Mouse (Mus musculus) right cerebral cortex, postnatal 10 days (tissue): ENCODE results near the gene 1700020A23Rik.
"Not testable (repeated sequence)": the region's sequence is repeated elsewhere in the genome, so short reads cannot be mapped to it uniquely, and the experiment has no call there.

ENCODE experiments used
- DNase-seq, 2 experiments: peaks; one replicate each; pipeline ENCODE4 v3.0.0; 2021; ENCODE audit warnings: low spot score in 2 of 2

1700020A23Rik gene

DNA sequence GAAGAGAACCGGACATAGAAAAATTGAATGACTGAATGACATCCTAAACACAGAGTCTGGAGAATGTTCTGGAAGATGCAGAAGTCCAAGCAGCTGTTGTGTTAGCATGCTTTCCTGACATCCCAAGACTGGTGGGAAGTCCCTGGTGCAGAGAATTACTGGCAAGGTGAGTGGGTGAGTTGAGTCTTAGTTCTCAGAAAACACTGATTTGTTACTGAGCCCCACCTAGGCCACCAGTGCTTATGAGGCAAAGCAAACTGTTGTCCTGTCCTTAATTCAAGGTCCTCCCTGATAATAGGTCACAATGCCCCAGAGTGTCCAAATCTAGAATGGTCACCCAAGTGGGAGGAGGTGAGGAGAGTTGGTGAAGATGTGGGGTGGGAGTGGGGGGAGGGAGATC lies at the start of gene 1700020A23Rik, which contains the start of gene Gm28372:
1700020A23Rik (plus strand) TSS at position 321 of the 400 bp plus-strand sequence.
Gm28372 (plus strand) TSS at position 301 of the 400 bp plus-strand sequence.
- DNase-seq, result no peak

DNA sequence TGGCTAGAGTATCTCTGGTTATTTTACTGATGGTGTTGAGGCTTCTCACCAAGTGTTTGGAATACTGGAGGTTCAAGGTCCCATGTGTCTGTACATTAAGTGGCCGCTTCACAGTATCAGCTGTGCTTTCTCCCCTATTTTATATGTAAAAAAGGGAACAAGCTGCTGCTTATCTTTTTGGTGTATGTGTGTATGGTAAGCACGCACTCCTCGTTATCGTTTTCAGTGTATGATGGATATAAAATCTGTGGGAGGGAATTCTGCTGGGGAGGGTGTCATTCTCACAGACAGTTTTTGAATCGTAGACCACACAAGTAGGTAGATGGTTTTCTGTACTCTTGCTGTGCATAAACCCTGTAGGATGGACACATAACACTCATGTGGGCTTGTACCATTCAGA lies 47.5 kb upstream of the 1700020A23Rik start:
- DNase-seq, result no peak

DNA sequence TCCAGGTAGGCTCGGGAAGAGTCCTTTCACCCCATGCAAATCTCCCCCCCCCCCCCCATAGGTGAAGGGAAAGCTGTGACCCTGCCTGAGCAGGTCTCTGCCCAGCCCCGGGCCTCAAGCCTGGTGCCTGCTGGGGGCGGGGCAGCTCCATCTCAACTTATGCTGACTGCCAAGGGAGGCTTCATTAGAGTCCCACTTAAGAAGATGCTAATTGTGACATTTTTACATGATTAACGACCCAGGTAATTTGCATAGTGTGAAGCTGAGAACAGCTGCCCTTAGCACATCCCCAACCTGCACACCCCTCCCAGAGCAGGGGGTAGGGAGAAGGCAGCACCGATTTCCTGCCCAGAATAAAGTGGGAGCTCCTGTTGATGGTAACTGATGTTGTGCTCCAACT lies 46.2 kb upstream of the 1700020A23Rik start:
- DNase-seq, result no peak

DNA sequence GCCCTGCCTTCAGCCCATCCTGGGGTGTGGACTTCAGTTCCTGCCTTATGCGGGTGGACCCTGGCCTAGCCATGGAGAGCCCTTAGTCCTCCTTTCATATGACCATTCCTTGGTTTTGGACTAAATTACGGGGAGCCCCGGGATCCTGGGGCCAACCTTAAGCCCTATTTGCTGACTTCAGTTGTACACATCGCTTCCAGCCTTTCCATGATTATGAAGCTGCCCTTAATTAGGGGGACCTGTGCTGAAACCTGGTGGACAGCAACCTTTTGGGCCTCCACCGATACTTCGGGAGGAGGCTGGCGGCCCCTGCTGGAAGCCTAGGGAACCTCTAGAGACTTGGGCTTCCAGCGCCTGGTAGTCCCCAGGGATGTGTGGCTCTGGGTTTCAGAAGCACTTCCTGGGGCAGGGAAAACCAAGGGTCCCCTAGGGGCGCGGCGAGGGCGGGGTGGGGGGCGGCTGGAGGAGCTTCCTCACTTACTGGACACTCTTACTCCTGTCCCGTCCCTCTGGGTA lies 42.5 kb upstream of the 1700020A23Rik start:
- peak; percentile 35 to 68 for DNase-seq

DNA sequence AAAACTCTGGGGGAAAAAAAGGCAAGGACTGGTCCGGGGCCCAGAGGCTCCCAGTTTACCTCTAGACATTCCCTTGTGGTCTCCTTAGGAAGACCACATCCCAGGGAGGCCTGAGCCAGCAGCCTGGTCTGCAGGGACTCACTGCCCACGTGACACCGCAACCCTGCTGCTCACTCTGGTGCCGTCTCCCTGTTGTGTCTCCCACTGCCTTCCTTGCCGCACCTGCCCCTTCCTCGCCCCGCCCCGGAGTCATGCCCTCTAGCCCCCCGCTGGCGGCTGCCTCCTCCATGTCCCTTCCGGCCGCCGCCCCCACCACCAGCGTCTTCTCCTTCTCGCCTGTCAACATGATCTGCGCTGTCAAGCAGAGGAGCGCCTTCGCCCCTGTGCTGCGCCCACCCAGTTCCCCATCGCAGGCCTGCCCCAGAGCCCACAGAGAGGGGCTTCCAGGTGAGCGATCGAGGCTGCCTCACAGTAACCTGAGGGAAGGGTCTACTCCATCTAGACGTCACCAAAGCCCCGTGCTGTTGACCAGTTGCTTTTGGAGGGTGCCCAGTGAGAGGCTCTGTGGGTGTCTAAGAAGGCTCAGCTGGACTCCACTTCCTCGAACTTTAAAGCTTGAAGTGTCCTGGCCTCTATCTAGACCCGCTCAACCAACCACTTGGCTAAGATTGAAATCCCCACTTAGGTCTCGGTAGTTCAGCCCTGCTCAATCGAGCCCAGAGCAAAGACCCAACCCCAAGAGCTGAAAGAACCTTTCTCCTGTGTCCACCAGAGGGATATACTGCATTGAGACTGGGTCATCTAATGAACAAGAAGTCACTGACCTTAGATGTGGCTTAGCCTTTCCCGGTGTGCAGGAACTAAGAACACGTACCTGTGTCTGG lies 39.6 kb upstream of the 1700020A23Rik start:
- no peak for DNase-seq

DNA sequence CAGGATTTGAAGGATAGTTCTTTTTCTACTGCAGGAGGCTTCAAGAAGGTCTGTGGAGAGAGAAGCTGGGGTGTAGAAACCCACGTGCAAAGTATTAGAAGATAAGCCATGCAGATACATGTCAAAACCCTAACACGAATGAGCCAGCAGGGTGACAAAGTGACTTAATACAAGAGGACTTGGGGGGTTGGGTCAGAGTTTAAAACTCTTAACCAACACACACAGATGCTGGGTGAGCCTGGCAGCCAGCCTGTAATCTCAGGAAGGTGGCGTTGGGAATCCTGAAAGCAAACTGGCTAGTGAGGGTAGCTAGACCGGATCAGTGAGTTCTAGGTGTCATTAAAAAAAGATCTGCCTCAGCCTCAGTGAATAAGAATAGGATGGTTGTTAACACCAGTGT lies 37.7 kb upstream of the 1700020A23Rik start:
- no peak for DNase-seq

DNA sequence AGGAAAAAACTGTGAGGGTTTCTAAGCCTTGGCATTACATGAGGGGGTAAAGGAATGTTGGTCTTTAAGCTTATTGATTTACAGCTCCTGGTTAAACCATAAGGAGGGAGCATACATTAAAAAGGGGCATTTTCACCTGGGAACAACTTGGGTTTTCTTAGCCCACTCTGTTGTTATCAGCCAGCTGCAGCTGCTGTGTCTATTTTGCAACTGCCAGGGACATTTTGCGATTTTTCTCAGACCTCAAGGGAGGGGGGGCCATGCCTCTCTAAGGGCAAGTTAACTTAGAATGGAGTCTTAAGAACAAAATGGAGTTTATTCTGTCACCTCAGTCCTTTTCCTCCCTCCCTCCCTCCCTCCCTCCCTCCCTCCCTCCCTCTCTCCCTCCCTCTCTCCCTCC lies 32.0 kb upstream of the 1700020A23Rik start:
- DNase-seq, result not testable (repeated sequence)

DNA sequence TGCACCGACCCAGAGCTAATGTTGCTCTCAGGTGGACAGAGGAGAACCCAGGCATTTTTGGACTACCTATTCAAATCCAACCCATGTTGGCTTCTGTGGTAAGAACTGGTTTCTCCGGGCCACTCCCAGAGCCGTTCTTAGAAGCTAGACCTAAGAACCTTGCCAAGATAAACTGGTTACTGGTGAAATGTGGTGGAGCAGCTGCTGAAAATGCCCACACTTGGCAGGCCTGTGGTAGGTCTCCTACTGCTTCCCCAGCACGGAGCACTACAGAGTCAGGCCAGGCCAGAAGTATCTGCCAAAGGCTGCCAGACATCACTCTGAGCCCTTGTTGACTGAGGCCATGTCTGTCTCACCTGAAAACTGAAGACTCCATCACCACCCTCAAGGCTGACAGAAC lies 30.1 kb upstream of the 1700020A23Rik start:
- DNase-seq, result no peak

DNA sequence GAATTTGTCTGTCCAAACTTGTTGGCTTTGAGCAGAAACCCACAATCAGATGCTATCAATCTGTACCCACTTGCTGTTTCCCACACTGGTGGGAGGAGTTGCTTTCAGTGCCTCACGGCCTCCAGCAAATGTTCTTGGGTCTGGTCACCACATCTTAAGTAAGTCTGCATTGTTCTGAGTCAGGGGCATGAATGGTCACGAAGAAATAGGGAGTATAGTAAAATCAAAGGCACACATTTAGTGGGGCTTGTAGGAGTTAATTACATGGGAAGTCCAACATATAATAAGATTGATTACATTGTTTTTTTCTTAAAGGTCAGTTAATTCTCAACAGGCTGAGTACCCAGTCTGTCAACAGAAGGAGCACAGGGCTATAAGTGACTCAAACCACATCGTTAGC lies 21.9 kb upstream of the 1700020A23Rik start:
- DNase-seq, result no peak

DNA sequence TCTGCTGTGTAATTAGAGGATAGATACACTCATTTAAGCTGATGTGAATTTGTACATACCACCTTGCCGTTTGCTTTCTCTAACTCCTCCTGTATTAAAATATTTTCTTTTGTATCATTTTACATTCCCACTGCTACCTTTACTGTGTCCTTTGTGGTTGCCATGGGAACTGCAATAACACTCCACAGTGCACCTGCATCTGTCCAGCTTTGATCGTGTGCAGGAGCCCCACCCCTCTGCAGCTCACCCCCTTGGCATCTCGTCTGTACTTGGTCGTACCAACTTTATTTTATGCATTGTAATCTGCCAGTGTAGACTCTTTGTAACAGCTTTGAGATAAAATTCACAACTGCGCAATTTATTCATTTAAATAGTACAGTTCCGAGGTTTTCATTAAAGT lies 21.2 kb upstream of the 1700020A23Rik start:
- no peak for DNase-seq

DNA sequence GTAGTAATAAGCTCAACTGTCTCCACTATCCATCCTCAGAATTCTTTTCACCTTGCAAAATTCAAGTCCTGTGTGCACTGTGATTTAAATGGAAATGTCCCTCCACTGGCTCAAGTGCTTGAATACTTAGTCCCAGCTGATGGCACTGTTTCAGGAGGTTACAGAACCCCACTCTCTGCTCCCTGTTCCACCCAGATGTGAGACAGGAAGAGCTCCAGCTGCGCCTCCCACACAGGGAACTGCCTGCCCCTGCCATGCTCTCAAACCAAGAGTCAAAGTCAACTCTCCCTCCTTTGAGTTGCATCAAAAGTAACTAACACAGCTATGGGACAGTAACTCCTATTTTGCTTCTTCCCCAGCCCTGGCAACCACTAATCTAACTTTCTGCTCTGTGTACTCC lies 18.8 kb upstream of the 1700020A23Rik start:
- DNase-seq, result no peak

DNA sequence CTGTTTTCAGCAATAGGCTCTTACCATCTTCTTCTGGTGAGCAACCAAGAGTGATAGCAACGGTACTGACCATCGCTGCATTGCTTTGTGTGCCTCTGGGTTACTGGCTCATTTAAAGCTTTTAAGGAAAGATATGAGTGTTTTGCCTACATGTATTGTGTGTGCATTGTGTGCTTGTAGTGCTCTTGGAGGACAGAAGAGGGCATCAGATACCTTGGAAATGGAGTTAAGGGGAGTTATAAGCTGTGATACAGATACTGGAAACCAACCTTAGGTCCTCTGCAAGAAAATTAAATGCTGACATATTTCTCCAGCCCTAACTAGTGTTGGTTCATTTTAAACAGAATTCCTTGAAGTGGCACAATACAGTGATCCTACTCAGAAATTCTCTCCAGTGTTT lies 16.3 kb upstream of the 1700020A23Rik start:
- DNase-seq, result no peak

DNA sequence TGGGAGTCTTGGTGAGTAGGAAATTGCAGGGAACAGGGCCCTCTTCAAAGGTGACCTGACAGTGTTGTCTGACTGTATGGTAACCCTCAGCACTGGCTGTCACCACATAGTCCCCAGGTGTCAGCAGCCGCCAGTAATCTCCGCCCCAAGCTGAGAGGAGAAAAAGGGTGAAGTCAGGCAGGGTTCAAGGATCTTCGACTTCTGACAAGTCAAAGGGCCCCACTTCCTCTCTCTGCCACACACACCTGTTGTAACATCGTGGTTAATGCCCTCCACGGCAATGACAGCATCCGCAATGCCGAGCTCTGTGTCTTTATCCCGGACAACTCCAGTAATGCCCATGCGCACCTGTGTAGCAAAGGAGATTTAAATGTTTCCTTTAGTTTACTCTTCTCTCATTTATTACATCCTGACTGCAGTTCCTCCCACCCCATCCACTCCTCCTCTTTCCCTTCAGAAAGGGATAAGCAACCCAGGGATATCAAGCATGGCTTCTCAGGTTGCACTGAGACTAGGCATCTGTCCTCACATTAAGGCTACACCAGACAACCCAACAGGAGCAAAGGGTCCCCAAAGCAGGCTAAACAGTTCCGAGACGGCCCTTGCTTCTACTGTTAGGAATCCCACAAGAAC lies 13.9 kb upstream of the 1700020A23Rik start:
- no peak for DNase-seq

DNA sequence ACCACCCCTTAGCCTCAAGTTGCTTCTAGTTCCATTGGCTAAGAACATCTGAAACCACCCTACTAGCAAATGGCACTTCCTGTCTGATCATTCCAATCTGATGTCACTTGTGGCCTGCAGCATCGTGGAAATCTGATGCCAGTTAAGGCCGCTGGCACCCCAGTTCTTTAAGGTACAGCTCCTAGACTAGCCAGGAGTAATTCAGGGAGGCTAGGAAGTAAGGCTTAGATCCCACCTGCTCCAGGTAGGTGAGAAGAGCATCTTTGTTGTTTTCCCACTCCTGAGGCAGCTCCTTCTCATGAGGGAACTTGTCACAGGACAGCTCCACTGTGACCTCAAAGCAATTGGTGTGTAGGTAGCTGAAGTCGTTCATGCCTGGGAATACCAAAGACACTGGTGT lies 12.2 kb upstream of the 1700020A23Rik start:
- no peak for DNase-seq

DNA sequence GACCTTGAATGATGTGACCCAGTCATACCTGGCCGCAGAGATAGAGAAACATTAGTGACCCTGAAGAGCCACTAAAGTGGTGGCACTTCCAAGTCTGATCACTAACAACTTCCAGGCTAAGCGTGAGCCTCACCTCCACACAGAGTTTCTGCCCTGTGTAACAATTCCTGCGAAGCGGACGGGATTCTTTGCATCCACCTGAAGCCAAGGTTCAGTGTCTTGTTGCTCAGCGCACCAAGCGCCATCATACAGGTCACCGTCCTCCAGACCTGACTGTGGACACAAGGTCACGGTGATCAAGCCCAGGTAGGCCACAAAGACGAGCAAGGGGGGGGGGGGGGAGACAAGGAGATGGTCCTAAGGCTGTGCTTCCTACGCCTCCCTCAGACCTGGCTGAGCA lies 9.4 kb upstream of the 1700020A23Rik start:
- DNase-seq, result no peak

DNA sequence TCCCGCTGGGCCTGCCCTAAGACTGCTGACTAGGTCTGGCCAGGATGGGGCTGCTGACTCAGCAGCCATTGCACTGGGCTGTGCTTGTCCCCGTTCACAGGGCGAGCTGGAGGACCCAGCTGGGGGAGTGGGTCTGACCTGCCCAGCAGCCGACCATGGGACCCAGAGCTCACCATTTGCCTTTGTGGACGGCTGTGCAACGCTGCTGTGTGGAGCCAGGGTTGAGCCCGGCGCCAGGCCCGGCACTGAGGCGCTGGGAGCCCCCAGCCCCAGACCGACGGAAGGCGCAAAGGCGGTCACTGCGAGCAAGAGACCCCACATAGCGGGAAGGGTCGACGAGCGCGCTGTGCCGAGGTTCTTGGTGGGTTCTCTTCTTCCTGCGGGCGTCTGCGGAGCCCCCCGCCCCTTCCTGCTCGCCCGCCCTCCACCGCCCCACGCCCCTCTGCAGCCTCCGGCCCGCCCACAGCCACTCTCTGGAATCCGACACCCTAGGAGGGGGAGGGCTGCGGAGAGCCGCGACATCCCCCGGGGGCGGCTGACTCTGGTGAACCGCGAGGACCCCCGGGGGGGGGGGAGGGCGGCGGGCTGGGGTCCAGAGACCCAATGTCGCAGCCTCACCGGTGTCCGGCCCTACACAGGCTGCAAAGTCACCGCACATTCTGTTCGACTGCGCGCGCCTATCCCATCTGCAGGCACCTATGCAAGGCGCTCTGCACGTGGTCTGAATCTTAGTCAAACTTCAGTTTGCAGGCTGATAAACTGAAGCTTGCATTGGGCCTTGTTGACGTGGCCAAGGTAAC lies 7.7 kb upstream of the 1700020A23Rik start, which contains the start of gene Cpxm1:
Cpxm1 (minus strand) TSS at position 389 of the 800 bp plus-strand sequence.
- DNase-seq, result no peak

DNA sequence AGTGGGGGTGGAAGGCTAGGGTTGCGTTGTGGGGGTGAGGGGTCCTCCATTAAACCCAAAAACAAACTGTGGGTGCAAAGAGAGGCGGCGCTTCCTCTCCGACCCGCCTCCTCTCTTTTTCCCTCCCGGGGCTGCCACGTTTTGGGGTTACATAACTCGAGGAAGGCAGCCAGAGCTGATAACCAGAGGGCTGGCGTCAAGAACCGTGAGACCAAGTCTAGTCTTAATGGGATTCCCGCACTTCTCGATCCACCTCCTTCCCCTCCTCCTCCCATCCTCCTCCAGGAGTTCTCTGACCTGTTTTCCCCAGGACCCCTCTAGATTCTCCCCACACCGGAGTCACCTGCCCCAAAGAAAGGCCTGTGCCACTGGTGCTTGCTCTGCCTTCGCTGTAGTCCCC lies 7.0 kb upstream of the 1700020A23Rik start:
- DNase-seq, result no peak

DNA sequence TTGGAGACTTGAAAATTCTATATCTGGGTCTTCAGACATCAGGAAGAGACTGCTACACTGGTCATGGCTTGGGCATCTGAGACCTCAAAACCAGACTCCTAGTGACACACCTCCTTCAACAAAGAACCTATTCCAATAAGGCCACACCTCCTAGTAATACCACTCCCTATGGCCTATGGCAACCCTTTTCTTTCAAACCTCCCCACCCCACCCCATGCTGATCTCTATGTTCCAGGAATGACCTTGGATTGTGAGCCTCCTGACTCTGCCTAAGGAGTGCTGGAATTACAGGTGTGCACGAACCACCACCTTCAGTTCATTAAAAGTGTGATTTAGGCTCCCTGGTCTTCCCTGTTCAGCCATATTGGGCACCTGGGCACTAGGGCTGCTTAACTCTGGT lies 5.0 kb upstream of the 1700020A23Rik start:
- no peak for DNase-seq

DNA sequence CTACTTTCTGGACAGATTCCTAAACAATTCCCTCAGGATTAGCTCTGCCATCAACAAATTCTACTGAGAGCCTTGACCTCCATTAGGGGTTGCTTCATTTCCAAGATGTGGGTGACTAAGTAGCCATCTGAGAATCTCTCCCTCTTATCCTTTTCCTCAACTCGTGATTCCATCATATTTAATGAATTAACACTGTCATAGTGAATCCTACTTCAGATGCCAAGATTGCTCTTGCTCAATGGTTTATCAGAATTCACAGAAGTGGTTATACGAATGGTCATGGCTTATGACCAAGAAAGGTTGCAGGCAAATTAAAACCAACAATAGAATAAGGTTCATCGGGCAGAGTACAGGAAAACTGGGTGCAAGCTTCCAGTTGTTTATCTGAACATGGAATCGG lies 3.2 kb upstream of the 1700020A23Rik start:
- no peak for DNase-seq

DNA sequence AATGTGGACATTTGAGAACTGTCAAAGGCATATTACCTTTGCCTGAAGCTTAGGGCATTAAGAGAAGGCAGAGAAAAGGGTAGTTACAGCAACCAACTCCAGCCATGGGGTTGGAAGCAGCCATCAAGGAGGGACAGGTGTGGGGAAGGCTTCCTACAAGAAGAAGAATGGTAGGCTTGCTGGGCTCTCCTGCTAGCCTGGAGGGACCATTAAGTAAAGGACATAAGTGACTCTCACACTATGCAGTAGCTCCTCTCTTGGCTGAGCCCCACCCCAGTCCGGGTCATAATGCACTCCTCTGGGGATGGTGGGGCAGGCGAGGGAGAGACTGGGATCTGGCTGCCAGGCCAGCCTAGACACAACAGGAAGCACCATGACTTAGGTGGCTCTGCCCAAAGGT lies 1.1 kb downstream of the 1700020A23Rik start, which contains the start of gene Tmem239:
Tmem239 (plus strand) TSS at position 301 of the 400 bp plus-strand sequence.
- DNase-seq, result no peak

DNA sequence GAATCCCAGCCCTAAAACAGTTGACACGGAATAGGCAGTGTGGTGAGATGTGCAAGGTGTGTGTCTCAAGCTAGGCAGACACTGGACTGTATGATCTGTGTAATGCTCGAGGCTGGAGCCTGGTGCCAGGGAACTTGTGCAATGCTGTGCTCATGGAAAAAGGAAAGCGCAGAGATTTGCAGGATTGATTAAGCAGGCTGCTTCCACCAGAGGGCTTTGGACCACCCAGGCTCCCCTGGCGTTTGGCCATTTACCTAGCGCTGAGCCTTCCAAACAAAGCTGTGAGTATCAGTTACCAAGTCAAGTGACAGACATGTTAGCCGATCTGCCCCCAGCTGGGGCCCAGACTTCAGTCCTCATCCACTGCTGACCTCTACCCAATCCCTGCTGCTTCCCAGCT lies 3.1 kb downstream of the 1700020A23Rik start:
- no peak for DNase-seq
